Mouse (Mus musculus) ES-E14 (cell line): Measurements from ENCODE around the gene A930009A15Rik. TPM values are rescaled to one million over a fixed set of nuclear protein-coding genes. Genes with fewer than 3 reads are reported as not detected.

Experiments used
- DNase-seq: peaks from one replicate; pipeline ENCODE4 v3.0.0-alpha.2; 2013; ENCODE audit warnings: low read depth, low spot score
- H3K27ac ChIP-seq: 2 replicates; pipeline ENCODE4 v1.5.1; 2012; ENCODE audit warnings: low read depth, mild to moderate bottlenecking, low read length, moderate library complexity, mixed read lengths; ENCODE audit not compliant: poor library complexity, insufficient read depth, severe bottlenecking
- H3K36me3 ChIP-seq: 2 replicates; pipeline ENCODE4 v1.6.1; 2012; ENCODE audit warnings: mild to moderate bottlenecking, low read length, moderate library complexity, mixed read lengths; ENCODE audit not compliant: control insufficient read depth, poor library complexity, insufficient read depth, severe bottlenecking
- H3K4me1 ChIP-seq, 2 experiments: fragments of 150-350 bp in 1 of 2; sonication (generic) in 1 of 2; 2 replicates each; pipeline ENCODE4 v1.6.1; 2012; ENCODE audit warnings: low read length in 2 of 2, mild to moderate bottlenecking in 1 of 2, mixed read lengths in 1 of 2; ENCODE audit not compliant: control insufficient read depth in 2 of 2, insufficient read depth in 2 of 2, poor library complexity in 1 of 2
- H3K4me3 ChIP-seq, 2 experiments: fragments of 150-350 bp in 1 of 2; sonication (generic) in 1 of 2; 2 replicates each; pipeline ENCODE4 v1.5.1; 2012; ENCODE audit warnings: low read length in 2 of 2, low read depth in 1 of 2, mild to moderate bottlenecking in 1 of 2, mixed read lengths in 1 of 2; ENCODE audit not compliant: insufficient read depth in 1 of 2, poor library complexity in 1 of 2, severe bottlenecking in 1 of 2
- H3K9ac ChIP-seq: 2 replicates; pipeline ENCODE4 v1.6.1; 2012; ENCODE audit warnings: low read depth, mild to moderate bottlenecking, low read length, mixed read lengths; ENCODE audit not compliant: poor library complexity, insufficient read depth, severe bottlenecking
- H3K9me3 ChIP-seq: fragments of 150-350 bp; sonication (generic); 2 replicates; pipeline ENCODE4 v1.6.1; 2012; ENCODE audit warnings: low read depth, mild to moderate bottlenecking, low read length; ENCODE audit not compliant: control insufficient read depth, insufficient read depth
- CHD2 ChIP-seq: IDR thresholded peaks from 2 replicates; pipeline ENCODE4 v1.6.1; 2014; ENCODE audit warnings: mild to moderate bottlenecking, low read depth, low read length, inconsistent platforms
- HCFC1 ChIP-seq: IDR thresholded peaks from 2 replicates; pipeline ENCODE4 v1.6.1; 2012; ENCODE audit warnings: low read length, inconsistent platforms, borderline replicate concordance; ENCODE audit not compliant: insufficient read depth
- MAFK ChIP-seq: IDR thresholded peaks from 2 replicates; pipeline ENCODE4 v1.6.1; 2014; ENCODE audit warnings: mild to moderate bottlenecking, low read depth, low read length, inconsistent platforms; ENCODE audit not compliant: insufficient read depth
- ZC3H11A ChIP-seq: IDR thresholded peaks from 2 replicates; pipeline ENCODE4 v1.6.1; 2012; ENCODE audit warnings: low read depth, mild to moderate bottlenecking, inconsistent platforms, low read length, borderline replicate concordance
- ZNF384 ChIP-seq: IDR thresholded peaks from 2 replicates; pipeline ENCODE4 v1.6.1; 2012; ENCODE audit warnings: low read depth, low read length, inconsistent platforms
- in situ Hi-C, 2 experiments: fragments of 600-800 bp; cut with MboI; formaldehyde crosslinking; loops; one replicate each; pipeline ENCODE4 v1.15.1; 2025; ENCODE audit warnings: low sequenced_read_pairs in 2 of 2, inconsistent platforms in 1 of 2; ENCODE audit not compliant: unreplicated experiment in 2 of 2
- total RNA-seq: library from RNA; depleted of rRNA; stranded (reverse); fragments of 300-350 nt; gene quantifications from 2 replicates; pipeline ENCODE4 v1.2.3, GENCODE M21; 2012

The A930009A15Rik gene
- total RNA-seq, 1 experiment = not detected

DNA sequence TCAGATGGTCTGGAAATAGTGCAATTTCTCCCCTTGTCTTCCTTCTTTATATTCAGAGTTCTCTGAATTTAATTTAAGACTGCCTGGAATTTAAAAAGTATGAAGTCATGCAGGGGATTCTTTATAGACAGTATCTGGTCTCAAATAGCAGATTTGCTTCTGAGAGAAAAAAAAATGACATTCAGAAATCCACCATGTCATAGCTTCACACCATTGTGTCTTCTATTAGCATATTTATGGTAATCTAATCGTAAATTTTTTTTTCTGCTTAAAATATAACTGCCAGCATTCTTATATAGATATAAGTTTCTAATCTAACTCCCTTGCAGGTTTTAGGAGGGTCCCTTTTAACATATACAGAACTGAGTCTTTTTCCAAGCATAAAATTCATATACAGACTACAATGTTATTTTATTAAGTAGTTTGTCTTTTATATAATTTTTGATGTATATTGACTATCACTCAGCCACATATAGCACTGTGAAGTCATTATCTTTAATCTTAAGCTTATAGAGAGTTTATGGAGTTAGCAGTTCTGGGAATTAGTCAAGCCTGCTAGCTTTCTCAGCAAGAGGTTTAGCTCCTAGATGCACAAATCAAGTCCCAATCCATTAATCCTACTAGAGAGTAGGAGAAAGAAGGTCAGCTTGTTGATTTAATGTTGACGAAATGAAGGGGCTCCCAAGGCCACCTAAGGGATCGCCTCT is 2.1 kb downstream of the A930009A15Rik start:
- Histone ChIP-seq H3K36me3 (no peaks in the 10 kb centered on the region), H3K9me3 (no peaks in the 10 kb centered on the region), H3K27ac (no peak overlapping the region), H3K4me1 (no peaks in the 10 kb centered on the region), H3K4me3 (no peak overlapping the region), H3K9ac (no peak overlapping the region)
- DNase-seq = no peak
- in situ Hi-C loops = no loop called here
- TF ChIP-seq HCFC1 (no peak), CHD2 (no peak)

DNA sequence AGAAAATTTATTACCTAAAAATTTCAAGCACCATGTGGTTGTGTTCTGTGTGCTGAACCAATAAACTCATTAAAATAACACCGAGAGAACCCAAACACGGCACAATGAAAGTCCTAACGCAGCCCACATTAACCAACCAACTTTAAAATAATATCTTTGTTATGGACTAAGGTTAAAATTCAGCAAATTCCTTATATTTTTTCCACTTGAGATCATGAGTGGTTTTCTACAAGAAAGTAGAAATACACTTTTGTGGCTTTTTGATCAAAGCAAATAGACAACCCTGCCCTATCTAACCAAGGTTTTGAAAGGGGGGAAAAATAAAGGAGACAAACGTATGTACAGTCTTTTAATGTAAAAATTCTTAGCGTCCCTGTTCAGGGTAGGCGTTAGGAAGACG is 9.3 kb downstream of the A930009A15Rik start:
- no peak for TF ChIP-seq CHD2
- TF ChIP-seq MAFK = no peak
- no peak for TF ChIP-seq ZNF384
- Histone ChIP-seq H3K9ac (no peak overlapping the region), H3K4me3 (no peak overlapping the region), H3K36me3 (no peaks in the 10 kb centered on the region), H3K27ac (no peak overlapping the region), H3K4me1 (no peaks in the 10 kb centered on the region), H3K9me3 (no peaks in the 10 kb centered on the region)
- in situ Hi-C loops = no loop called here
- DNase-seq = no peak

DNA sequence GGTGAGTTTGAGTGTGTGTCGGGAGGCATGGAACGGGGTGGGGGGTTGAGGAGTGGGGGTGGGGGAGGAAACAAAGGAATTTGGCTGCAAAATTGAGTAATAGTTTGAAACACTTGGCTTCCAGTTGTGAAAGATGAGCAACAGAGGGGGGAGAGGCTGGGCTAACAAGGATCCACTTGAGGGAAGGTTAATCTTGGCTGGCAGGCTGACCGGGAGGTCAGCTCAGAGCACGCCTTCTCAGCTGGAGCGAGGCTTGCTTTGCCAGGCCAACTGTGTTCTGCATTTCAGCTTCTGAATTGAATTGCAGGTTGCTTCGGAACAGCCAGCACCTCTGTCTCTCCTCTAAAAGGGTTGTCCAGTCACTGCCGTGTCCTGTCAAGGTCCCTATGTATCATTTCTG is 9.7 kb downstream of the A930009A15Rik start:
- H3K4me3 ChIP-seq = no peak overlapping the region
- H3K9ac ChIP-seq = no peak overlapping the region
- no peak for DNase-seq
- H3K4me1 ChIP-seq = no peaks in the 10 kb centered on the region
- no peaks in the 10 kb centered on the region for H3K36me3 ChIP-seq
- H3K27ac ChIP-seq = 0 out of 2 replicates have a peak overlapping the region, but pooled peaks have one; percentile 2
- TF ChIP-seq HCFC1 (no peak), CHD2 (no peak), ZNF384 (no peak), MAFK (no peak), ZC3H11A (no peak)
- in situ Hi-C loops = no loop called here
- H3K9me3 ChIP-seq = no peaks in the 10 kb centered on the region

DNA sequence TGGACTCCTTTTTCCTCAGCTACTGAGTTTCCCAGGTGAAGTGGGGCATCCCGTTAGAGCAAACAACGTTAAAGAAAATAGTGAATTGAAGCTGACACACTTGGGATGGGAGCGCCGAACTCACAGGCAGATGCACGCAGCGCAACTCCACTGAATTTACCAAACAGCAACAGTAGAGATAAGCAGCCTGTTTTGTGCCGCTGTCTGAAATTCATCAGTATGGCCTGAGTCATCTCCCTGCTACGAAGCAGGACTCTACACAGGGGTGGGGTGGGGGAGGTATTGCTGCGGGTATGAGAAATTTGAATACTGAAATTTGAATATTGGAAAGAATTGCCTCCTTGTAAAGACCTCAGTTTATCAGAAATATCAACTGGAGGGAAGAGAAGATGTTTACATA is 12.2 kb downstream of the A930009A15Rik start:
- Histone ChIP-seq H3K4me1 (no peaks in the 10 kb centered on the region), H3K9ac (no peak overlapping the region), H3K9me3 (no peaks in the 10 kb centered on the region), H3K36me3 (no peaks in the 10 kb centered on the region), H3K4me3 (no peak overlapping the region), H3K27ac (no peak overlapping the region)
- DNase-seq = no peak
- in situ Hi-C loops = no loop called here
- TF ChIP-seq HCFC1 (no peak), MAFK (no peak)

DNA sequence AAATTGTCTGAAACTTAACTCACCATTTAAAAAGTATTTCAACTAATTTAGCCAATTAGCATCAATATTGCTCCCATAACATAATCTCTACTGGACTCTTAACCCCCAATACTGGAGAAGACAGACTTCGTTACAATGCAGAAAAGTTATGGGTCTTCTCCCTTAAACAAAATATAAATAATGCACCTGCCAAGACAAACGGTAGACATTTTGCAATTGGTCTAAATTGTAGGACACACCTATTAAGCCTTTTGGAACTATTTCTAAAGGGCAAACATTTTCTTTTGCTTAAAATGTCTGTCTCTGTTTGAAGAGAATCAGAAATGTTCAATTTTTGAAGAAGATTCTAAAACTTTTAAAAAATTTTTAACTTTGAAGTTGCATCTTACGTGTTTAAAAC is 13.3 kb downstream of the A930009A15Rik start:
- in situ Hi-C loops = no loop called here
- Histone ChIP-seq H3K9me3 (no peaks in the 10 kb centered on the region), H3K36me3 (no peaks in the 10 kb centered on the region), H3K4me1 (no peaks in the 10 kb centered on the region), H3K27ac (no peak overlapping the region), H3K4me3 (no peak overlapping the region), H3K9ac (no peak overlapping the region)
- DNase-seq = no peak
- TF ChIP-seq CHD2 (no peak), MAFK (no peak), ZC3H11A (no peak), ZNF384 (no peak), HCFC1 (no peak)
